Mouse (Mus musculus): Measurements from ENCODE around the gene Ubfd1. TPM values are rescaled to one million over a fixed set of nuclear protein-coding genes. Genes with fewer than 3 reads are reported as not detected.

The Ubfd1 gene
- polyA plus RNA-seq, 1 experiment from 2014 or later, result 23.7 TPM

DNA sequence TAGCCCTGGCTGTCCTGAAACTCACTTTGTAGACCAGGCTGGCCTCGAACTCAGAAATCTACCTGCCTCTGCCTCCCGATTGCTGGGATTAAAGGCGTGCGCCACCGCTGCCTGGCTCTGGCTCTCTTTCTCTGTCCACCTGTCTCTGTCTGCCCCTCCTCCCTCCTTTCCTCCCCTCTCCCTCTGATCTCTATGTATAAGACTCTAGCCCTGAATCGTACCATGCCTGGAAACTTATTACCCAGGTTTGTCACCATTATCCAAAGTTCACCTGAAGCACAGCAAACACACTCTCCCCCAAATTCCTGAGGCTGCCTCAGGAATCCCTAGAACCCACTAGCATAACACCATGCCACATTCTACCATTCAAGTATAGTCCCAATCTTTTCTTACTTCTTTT, 41.2 kb downstream of the Ubfd1 start:
- WGBS, result 95% methylated on average over 6 of the region's 6 CpGs
- no peaks in the 10 kb centered on the region for H3K4me1 ChIP-seq (replicated peaks; ENCODE audit: control insufficient read depth, insufficient read depth)

DNA sequence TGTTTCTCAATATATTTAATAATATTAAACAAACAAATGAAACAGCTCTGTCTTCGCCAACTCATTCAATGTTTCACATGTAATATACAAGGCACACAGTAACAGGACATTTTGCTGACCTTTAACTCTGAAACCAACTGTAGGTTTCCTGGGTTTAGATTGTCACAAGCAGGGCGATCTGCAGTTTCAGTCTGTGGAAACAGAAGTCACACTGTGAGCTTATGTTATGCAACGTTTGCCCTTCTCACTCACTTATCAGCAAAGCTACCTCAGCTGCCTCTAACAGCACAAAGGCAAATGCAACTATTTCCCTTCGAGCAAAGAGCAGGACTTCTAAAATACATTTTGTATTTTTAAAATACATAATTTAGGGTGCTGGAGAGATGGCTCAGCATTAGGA, 56.5 kb downstream of the Ubfd1 start:
- no peak overlapping the region for H3K27ac ChIP-seq (replicated peaks)
- H3K4me2 ChIP-seq (replicated peaks; ENCODE audit: low read depth), result no peak overlapping the region
- H3K4me3 ChIP-seq (ENCODE audit: low read depth, low read length), result no peak overlapping the region
- no peak overlapping the region for H3K9ac ChIP-seq (ENCODE audit: low read length)
- no peak for DNase-seq (ENCODE audit: low spot score)
- H3K4me1 ChIP-seq (replicated peaks; ENCODE audit: control insufficient read depth, insufficient read depth), result no peaks in the 10 kb centered on the region
- peaks cover 10% of the 10 kb centered on the region for H3K36me3 ChIP-seq (ENCODE audit: control insufficient read depth, insufficient read depth, low read length)
- WGBS, result 83% methylated on average over 4 of the region's 4 CpGs
- TF ChIP-seq EP300 (optimal IDR thresholded peaks at IDR 0.05) (no peak), CTCF (IDR thresholded peaks at IDR 0.05; ENCODE audit: low read depth) (no peak)
- no peak for ATAC-seq (ENCODE audit: low FRiP score, low TSS enrichment)
- no peaks in the 10 kb centered on the region for H3K27me3 ChIP-seq (ENCODE audit: control insufficient read depth, insufficient read depth, low read length)
- H3K9me3 ChIP-seq (ENCODE audit: control insufficient read depth, low read length), result no peaks in the 10 kb centered on the region

More for the DNA sequence above, 41.2 kb downstream of the Ubfd1 start:
- no peak for ATAC-seq (ENCODE audit: low FRiP score, low TSS enrichment)
- no peaks in the 10 kb centered on the region for H3K36me3 ChIP-seq (ENCODE audit: control insufficient read depth, insufficient read depth, low read length)
- H3K9me3 ChIP-seq (ENCODE audit: control insufficient read depth, low read length), result no peaks in the 10 kb centered on the region
- H3K9ac ChIP-seq (ENCODE audit: low read length), result no peak overlapping the region
- TF ChIP-seq EP300 (optimal IDR thresholded peaks at IDR 0.05) (no peak), CTCF (IDR thresholded peaks at IDR 0.05; ENCODE audit: low read depth) (no peak)
- H3K4me2 ChIP-seq (replicated peaks; ENCODE audit: low read depth), result no peak overlapping the region
- H3K4me3 ChIP-seq (ENCODE audit: low read depth, low read length), result no peak overlapping the region
- H3K27me3 ChIP-seq (ENCODE audit: control insufficient read depth, insufficient read depth, low read length), result no peaks in the 10 kb centered on the region
- DNase-seq (ENCODE audit: low spot score), result no peak
- no peak overlapping the region for H3K27ac ChIP-seq (replicated peaks)

DNA sequence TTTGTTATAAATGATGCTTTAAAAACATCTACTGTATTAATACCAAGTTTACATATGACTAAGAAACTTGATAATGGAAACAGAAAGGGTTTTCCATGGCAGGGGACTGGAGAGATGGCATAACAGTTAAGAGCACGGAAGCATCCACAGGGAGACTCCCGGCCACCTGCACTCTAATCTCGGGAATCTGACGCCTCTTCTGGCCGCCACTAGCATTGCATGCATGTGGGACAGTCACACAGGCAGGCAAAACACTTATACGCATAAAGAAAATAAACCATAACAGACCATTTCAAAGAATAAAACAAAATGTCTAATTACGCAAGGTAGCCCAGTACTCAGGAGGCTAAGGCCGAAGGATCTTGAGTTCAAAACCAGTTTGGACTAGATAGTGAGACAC, 58.7 kb downstream of the Ubfd1 start:
- Histone ChIP-seq H3K9me3 (ENCODE audit: control insufficient read depth, low read length) (no peaks in the 10 kb centered on the region), H3K4me1 (replicated peaks; ENCODE audit: control insufficient read depth, insufficient read depth) (no peaks in the 10 kb centered on the region), H3K4me2 (replicated peaks; ENCODE audit: low read depth) (no peak overlapping the region), H3K4me3 (ENCODE audit: low read depth, low read length) (no peak overlapping the region), H3K27ac (replicated peaks) (no peak overlapping the region), H3K9ac (ENCODE audit: low read length) (no peak overlapping the region), H3K36me3 (ENCODE audit: control insufficient read depth, insufficient read depth, low read length) (peaks cover 10% of the 10 kb centered on the region), H3K27me3 (ENCODE audit: control insufficient read depth, insufficient read depth, low read length) (no peaks in the 10 kb centered on the region)
- DNase-seq (ENCODE audit: low spot score) (no peak), ATAC-seq (ENCODE audit: low FRiP score, low TSS enrichment) (no peak)
- WGBS, result 78% methylated on average over 8 of the region's 8 CpGs
- TF ChIP-seq EP300 (optimal IDR thresholded peaks at IDR 0.05) (no peak), CTCF (IDR thresholded peaks at IDR 0.05; ENCODE audit: low read depth) (peak; percentile 33; the same call in 1 of the 2 replicates)

DNA sequence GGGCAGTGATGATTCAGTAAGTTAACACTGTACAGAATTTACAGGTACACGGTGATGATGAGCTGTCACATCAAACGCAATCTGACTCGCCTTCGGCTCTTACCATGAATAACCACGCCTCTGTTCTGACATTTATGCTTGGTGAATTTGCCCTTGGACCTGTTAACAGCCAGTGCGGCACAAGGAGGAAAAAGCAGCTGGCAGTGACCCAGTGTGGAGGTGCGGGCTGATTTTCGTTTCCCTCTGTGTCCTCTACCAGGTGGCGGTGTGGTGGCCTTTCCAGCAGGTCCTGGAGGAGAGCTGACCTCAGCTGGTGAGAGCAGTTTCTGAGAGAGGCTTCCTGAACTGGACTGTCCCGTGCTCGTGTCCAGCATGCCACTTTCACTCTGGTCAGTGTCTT, 60.0 kb downstream of the Ubfd1 start:
- no peak overlapping the region for H3K4me2 ChIP-seq (replicated peaks; ENCODE audit: low read depth)
- 92% methylated on average over 11 of the region's 11 CpGs for WGBS

More for the DNA sequence above, 60.0 kb downstream of the Ubfd1 start:
- DNase-seq (ENCODE audit: low spot score) (no peak), ATAC-seq (ENCODE audit: low FRiP score, low TSS enrichment) (no peak)
- Histone ChIP-seq H3K9me3 (ENCODE audit: control insufficient read depth, low read length) (no peaks in the 10 kb centered on the region), H3K27me3 (ENCODE audit: control insufficient read depth, insufficient read depth, low read length) (no peaks in the 10 kb centered on the region), H3K36me3 (ENCODE audit: control insufficient read depth, insufficient read depth, low read length) (peaks cover 7% of the 10 kb centered on the region), H3K4me1 (replicated peaks; ENCODE audit: control insufficient read depth, insufficient read depth) (no peaks in the 10 kb centered on the region), H3K27ac (replicated peaks) (no peak overlapping the region), H3K9ac (ENCODE audit: low read length) (no peak overlapping the region), H3K4me3 (ENCODE audit: low read depth, low read length) (no peak overlapping the region)
- TF ChIP-seq CTCF (IDR thresholded peaks at IDR 0.05; ENCODE audit: low read depth), result no peak
- TF ChIP-seq EP300 (optimal IDR thresholded peaks at IDR 0.05), result no peak

Other genes starting within 250 kb of the Ubfd1 start
- 10.1 and 10.8 TPM in 2 replicates for gene Scnn1b, start 202.1 kb upstream of the Ubfd1 start, polyA plus RNA-seq (2015; fragmentation: Nextera tagmentation; extraction: Ambion mirVana)
- gene Cog7, start 85.5 kb upstream of the Ubfd1 start, polyA plus RNA-seq (2015; fragmentation: Nextera tagmentation; extraction: Ambion mirVana), result 14.1 and 14.5 TPM in 2 replicates
- gene Gga2, start 46.0 kb upstream of the Ubfd1 start, polyA plus RNA-seq (2015; fragmentation: Nextera tagmentation; extraction: Ambion mirVana), result 31.5 and 33.5 TPM in 2 replicates
- gene Ears2, start 88 bp downstream of the Ubfd1 start, polyA plus RNA-seq (2015; fragmentation: Nextera tagmentation; extraction: Ambion mirVana), result 10.7 TPM in 2 replicates
- gene Ndufab1, start 34.7 kb downstream of the Ubfd1 start, polyA plus RNA-seq (2015; fragmentation: Nextera tagmentation; extraction: Ambion mirVana), result 582 and 605 TPM in 2 replicates
- gene Palb2, start 65.8 kb downstream of the Ubfd1 start, polyA plus RNA-seq (2015; fragmentation: Nextera tagmentation; extraction: Ambion mirVana), result 4.5 and 5.2 TPM in 2 replicates
- gene Dctn5, start 65.9 kb downstream of the Ubfd1 start, polyA plus RNA-seq (2015; fragmentation: Nextera tagmentation; extraction: Ambion mirVana), result 66.0 and 68.0 TPM in 2 replicates
- 20.5 and 26.9 TPM in 2 replicates for gene Plk1, start 92.3 kb downstream of the Ubfd1 start, polyA plus RNA-seq (2015; fragmentation: Nextera tagmentation; extraction: Ambion mirVana)
- 33.5 and 37.3 TPM in 2 replicates for gene Ern2, start 119.0 kb downstream of the Ubfd1 start, polyA plus RNA-seq (2015; fragmentation: Nextera tagmentation; extraction: Ambion mirVana)
- gene Chp2, start 152.3 kb downstream of the Ubfd1 start, polyA plus RNA-seq (2015; fragmentation: Nextera tagmentation; extraction: Ambion mirVana), result 1.1 and 1.7 TPM in 2 replicates
- 7.9 and 8.2 TPM in 2 replicates for gene Prkcb, start 221.6 kb downstream of the Ubfd1 start, polyA plus RNA-seq (2015; fragmentation: Nextera tagmentation; extraction: Ambion mirVana)